Mouse (Mus musculus) stomach, embryonic 15.5 days (tissue): ENCODE data around the gene Cactin. TPM values are rescaled to one million over a fixed set of nuclear protein-coding genes. Genes with fewer than 3 reads are reported as not detected.

ENCODE experiments used
- ATAC-seq: fragments of 200-750 bp; cut with Nextera tagmentation; 2 replicates; pipeline ENCODE4 v1.8.0; 2017; ENCODE audit warnings: low read depth, moderate number of reproducible peaks, moderate TSS enrichment; ENCODE audit not compliant: insufficient read depth, low FRiP score
- H3K27ac ChIP-seq: fragments of 300-500 bp; sonication (generic); 2 replicates; pipeline ENCODE4 v1.5.1; 2015; ENCODE audit warnings: mild to moderate bottlenecking, inconsistent platforms
- H3K27me3 ChIP-seq: fragments of 300-500 bp; sonication (generic); replicated peaks from 2 replicates; pipeline ENCODE4 v1.6.1; 2015; ENCODE audit warnings: inconsistent platforms
- H3K36me3 ChIP-seq: fragments of 300-500 bp; sonication (generic); 2 replicates; pipeline ENCODE4 v1.6.1; 2015; ENCODE audit warnings: inconsistent platforms
- H3K4me1 ChIP-seq: fragments of 300-500 bp; sonication (generic); 2 replicates; pipeline ENCODE4 v1.6.1; 2015; ENCODE audit warnings: inconsistent platforms
- H3K4me2 ChIP-seq: fragments of 300-500 bp; sonication (generic); 2 replicates; pipeline ENCODE4 v1.6.1; 2015; ENCODE audit warnings: mild to moderate bottlenecking, inconsistent platforms
- H3K4me3 ChIP-seq: fragments of 300-500 bp; sonication (generic); replicated peaks from 2 replicates; pipeline ENCODE4 v1.5.1; 2015; ENCODE audit warnings: inconsistent platforms
- H3K9ac ChIP-seq: fragments of 300-500 bp; sonication (generic); 2 replicates; pipeline ENCODE4 v1.6.1; 2015; ENCODE audit warnings: inconsistent platforms
- H3K9me3 ChIP-seq: fragments of 300-500 bp; sonication (generic); 2 replicates; pipeline ENCODE4 v1.6.1; 2016; ENCODE audit warnings: inconsistent platforms
- WGBS: fragments of 180-500 bp; shearing (Covaris S2); methylation state at CpG from one replicate; pipeline ENCODE4 v1.1.7; 2015; 5-methylcytosine and 5-hydroxymethylcytosine counted together
- polyA plus RNA-seq: library from polyadenylated mRNA; unstranded; fragments of >200 nt; fragmentation: Nextera tagmentation; extraction: Ambion mirVana; gene quantifications from 2 replicates; pipeline ENCODE4 v1.2.1, GENCODE M21; 2015

Cactin gene
- polyA plus RNA-seq, 1 experiment from 2014 or later = 40.5 TPM

DNA sequence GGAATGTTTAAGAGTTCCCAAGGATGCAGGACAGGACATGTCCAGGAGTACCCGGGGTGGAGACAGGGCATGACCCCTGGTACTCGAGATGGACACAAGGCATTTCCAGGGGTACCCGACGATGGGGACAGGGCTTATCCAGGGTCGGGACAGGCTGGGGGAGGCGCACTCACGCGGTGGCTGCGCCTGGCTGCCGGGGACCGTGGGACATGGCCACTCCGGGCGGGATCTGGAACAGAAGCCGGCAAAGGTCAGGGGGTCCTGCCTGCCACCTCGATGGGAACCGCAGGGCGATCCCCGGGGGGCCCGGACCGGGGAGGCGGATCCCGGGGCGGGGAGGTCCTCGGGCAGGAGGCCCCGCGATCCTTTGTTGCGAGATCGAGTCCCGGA lies 29.1 kb downstream of the Cactin start:
- H3K9me3 ChIP-seq = no peaks in the 10 kb centered on the region
- peak overlapping the region; percentile 81 for H3K4me3 ChIP-seq
- peaks cover 38% of the 10 kb centered on the region for H3K4me1 ChIP-seq
- under 1% methylated on average over 29 of the region's 29 CpGs for WGBS
- no peak; the same call in 1 of the 2 replicates for ATAC-seq
- H3K4me2 ChIP-seq = peak overlapping the region; percentile 77
- peaks cover 16% of the 10 kb centered on the region for H3K36me3 ChIP-seq
- no peaks in the 10 kb centered on the region for H3K27me3 ChIP-seq
- peak overlapping the region; percentile 76 for H3K27ac ChIP-seq
- peak overlapping the region; percentile 66 for H3K9ac ChIP-seq

DNA sequence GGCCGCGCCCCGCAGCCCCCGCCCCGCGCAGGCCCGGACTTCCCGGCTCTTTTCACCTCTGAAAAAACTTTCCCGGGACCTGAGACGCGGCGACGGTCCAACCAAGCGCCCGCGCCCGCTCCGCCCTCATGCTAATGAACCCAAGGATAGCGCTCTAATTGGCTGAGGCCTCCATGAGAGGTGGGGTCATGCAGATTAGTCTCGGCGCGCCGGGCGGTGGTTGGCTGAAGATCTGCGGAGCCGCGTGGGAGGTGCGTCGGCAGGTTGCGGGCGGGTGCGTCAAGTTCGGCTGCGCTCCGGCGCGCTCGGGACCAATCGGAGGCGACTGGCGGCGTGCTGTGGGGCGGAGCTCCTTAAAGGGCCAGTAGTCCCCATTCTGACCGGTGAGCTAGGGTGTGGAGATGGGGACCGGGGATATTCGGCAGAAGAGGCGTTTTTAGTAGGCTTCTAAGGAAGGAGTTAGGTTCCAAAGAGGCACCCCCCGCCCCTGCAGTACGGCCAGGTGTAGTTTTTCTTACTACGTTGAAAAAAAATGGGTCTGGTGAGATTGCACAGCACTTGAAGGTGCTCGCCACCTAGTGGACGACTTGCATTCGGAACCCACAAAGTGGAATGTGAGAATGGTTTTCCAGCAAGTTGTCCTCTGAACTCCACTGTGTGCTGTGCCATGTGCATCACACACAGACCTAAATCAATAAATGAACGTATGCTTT lies 29.6 kb downstream of the Cactin start, which contains the start of gene Hmg20b:
Gene Hmg20b, minus strand, starts transcription at position 130 of the 713 bp plus-strand sequence.
- Histone ChIP-seq H3K36me3 (peaks cover 16% of the 10 kb centered on the region), H3K9ac (peak within 1 kb of the TSS; percentile 66), H3K4me3 (peak within 1 kb of the TSS; percentile 81), H3K9me3 (no peaks in the 10 kb centered on the region), H3K27ac (peak within 1 kb of the TSS; percentile 83), H3K27me3 (no peaks in the 10 kb centered on the region), H3K4me1 (peaks cover 38% of the 10 kb centered on the region), H3K4me2 (peak within 1 kb of the TSS; percentile 77)
- under 1% methylated on average over 54 of the region's 54 CpGs for WGBS
- peak; percentile 93 for ATAC-seq

DNA sequence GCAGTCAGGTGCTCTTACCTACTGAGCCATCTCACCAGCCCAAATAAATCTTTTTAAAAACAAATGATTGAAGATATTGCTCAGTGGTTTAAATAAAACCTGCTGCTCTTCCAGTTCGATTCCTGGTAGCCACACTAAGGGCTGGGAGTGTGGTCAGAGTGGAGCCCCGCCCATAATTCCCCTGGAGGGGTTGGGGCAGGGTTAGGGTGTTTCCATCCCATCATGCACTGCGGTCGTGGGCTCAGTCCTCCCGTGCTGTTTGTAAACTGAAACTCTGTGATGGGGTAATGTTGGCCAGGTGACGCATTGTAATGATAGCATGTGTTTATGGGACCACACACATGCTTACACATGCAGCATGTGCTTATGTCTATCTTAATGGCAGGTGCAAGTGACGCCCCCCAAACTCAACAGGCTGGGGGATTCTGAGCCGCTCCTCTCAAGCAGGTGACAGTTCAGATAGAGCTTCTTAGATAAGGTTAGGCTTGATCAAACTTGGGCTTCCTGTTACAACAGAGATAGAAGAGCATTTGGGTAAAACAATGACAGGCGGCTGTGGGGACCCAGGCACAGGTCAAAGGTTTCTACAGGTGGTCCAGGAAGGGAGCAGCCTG lies 30.9 kb downstream of the Cactin start:
- Histone ChIP-seq H3K9ac (no peak overlapping the region), H3K4me2 (peak overlapping the region; percentile 24; the same call in 1 of the 2 replicates), H3K4me3 (no peak overlapping the region), H3K27me3 (no peaks in the 10 kb centered on the region), H3K9me3 (no peaks in the 10 kb centered on the region), H3K27ac (no peak overlapping the region), H3K4me1 (peaks cover 35% of the 10 kb centered on the region), H3K36me3 (peaks cover 16% of the 10 kb centered on the region; the same call in 1 of the 2 replicates)
- ATAC-seq = no peak
- WGBS = 18% methylated on average over 9 of the region's 9 CpGs

GRCm38 (mm10) chr10:81354738-81355477 lies 34.0 kb downstream of the Cactin start:
- H3K27me3 ChIP-seq = no peaks in the 10 kb centered on the region
- no peaks in the 10 kb centered on the region for H3K36me3 ChIP-seq
- H3K27ac ChIP-seq = no peak overlapping the region
- H3K4me2 ChIP-seq = no peak overlapping the region
- no peak for ATAC-seq
- H3K9me3 ChIP-seq = no peaks in the 10 kb centered on the region
- H3K4me1 ChIP-seq = peaks cover 31% of the 10 kb centered on the region
- H3K4me3 ChIP-seq = no peak overlapping the region
- no peak overlapping the region for H3K9ac ChIP-seq
- 72% methylated on average over 9 of the region's 9 CpGs for WGBS

GRCm38 (mm10) chr10:81355533-81355932 lies 34.6 kb downstream of the Cactin start:
- H3K36me3 ChIP-seq = no peaks in the 10 kb centered on the region
- H3K4me1 ChIP-seq = peaks cover 31% of the 10 kb centered on the region
- 79% methylated on average over 4 of the region's 4 CpGs for WGBS
- no peaks in the 10 kb centered on the region for H3K9me3 ChIP-seq
- no peak overlapping the region for H3K9ac ChIP-seq
- H3K4me3 ChIP-seq = no peak overlapping the region
- ATAC-seq = no peak
- no peak overlapping the region for H3K27ac ChIP-seq
- H3K27me3 ChIP-seq = no peaks in the 10 kb centered on the region
- no peak overlapping the region for H3K4me2 ChIP-seq

DNA sequence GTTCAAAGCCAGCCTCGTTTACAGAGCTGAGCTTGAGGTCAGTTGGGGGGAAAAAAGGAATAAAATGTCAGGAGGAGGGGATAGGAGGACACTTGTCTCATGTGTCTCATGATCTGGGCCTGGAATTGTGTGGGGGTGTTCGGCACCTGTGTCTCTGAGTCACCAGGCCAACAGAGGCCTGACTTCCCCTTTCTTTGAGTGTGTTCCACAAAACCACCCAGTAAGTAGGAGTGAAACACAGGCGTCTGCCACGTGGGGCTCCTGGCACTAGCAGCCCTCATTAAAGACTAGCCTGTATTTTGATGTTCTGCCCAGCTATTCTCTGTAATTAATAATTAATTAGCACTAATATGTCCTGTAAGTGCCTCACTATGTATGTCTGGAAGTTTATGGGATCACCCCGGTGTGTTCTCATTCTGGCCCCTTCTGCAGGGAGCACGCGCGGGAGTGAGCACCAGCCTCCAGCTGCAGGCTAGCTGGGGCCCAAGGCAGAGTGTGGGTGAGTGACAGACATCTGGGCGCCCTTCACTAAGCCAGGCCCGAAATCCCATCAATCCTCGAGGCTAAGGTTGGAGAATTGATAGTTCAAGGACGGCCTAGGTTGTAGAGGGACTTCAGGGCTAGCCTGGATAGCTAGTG lies 35.6 kb downstream of the Cactin start:
- ATAC-seq = no peak
- H3K4me2 ChIP-seq = peak overlapping the region; percentile 99
- no peaks in the 10 kb centered on the region for H3K9me3 ChIP-seq
- peak overlapping the region; percentile 83; the same call in 1 of the 2 replicates for H3K4me3 ChIP-seq
- H3K4me1 ChIP-seq = peaks cover 28% of the 10 kb centered on the region
- no peaks in the 10 kb centered on the region for H3K27me3 ChIP-seq
- no peaks in the 10 kb centered on the region for H3K36me3 ChIP-seq
- 50% methylated on average over 12 of the region's 12 CpGs for WGBS
- H3K9ac ChIP-seq = no peak overlapping the region
- no peak overlapping the region for H3K27ac ChIP-seq

- peaks cover 23% of the 10 kb centered on the region for H3K4me1 ChIP-seq
- H3K9me3 ChIP-seq = no peaks in the 10 kb centered on the region
- H3K27me3 ChIP-seq = no peaks in the 10 kb centered on the region
- H3K36me3 ChIP-seq = no peaks in the 10 kb centered on the region
- H3K9ac ChIP-seq = peak within 1 kb of the TSS; percentile 76
- H3K27ac ChIP-seq = 0 out of 2 replicates have a peak within 1 kb of the TSS, but pooled peaks have one; percentile 23
- peak within 1 kb of the TSS; percentile 99 for H3K4me2 ChIP-seq
- peak; percentile 87 for ATAC-seq
- peak within 1 kb of the TSS; percentile 83 for H3K4me3 ChIP-seq
- WGBS = 2% methylated on average over 79 of the region's 79 CpGs
Observed at GRCm38 (mm10) chr10:81356991-81357844, 36.3 kb downstream of the Cactin start, which contains the start of gene Mfsd12. Mfsd12 (plus strand) TSS chr10:81357491.

GRCm38 (mm10) chr10:81358209-81358608 lies 37.3 kb downstream of the Cactin start:
- Histone ChIP-seq H3K9me3 (no peaks in the 10 kb centered on the region), H3K27me3 (no peaks in the 10 kb centered on the region; the same call in 1 of the 2 replicates), H3K4me1 (peaks cover 32% of the 10 kb centered on the region), H3K9ac (peak overlapping the region; percentile 76; the same call in 1 of the 2 replicates), H3K4me3 (peak overlapping the region; percentile 83), H3K4me2 (peak overlapping the region; percentile 99), H3K27ac (0 out of 2 replicates have a peak overlapping the region, but pooled peaks have one; percentile 23), H3K36me3 (no peaks in the 10 kb centered on the region)
- 32% methylated on average over 4 of the region's 4 CpGs for WGBS
- ATAC-seq = no peak

GRCm38 (mm10) chr10:81358841-81359240 lies 37.9 kb downstream of the Cactin start:
- Histone ChIP-seq H3K9me3 (no peaks in the 10 kb centered on the region), H3K4me1 (peaks cover 38% of the 10 kb centered on the region), H3K27me3 (no peaks in the 10 kb centered on the region; the same call in 1 of the 2 replicates), H3K27ac (0 out of 2 replicates have a peak overlapping the region, but pooled peaks have one; percentile 23), H3K4me2 (peak overlapping the region; percentile 99), H3K9ac (no peak overlapping the region; the same call in 1 of the 2 replicates), H3K36me3 (no peaks in the 10 kb centered on the region), H3K4me3 (no peak overlapping the region; the same call in 1 of the 2 replicates)
- 58% methylated on average over 1 of the region's 1 CpGs for WGBS
- ATAC-seq = no peak

DNA sequence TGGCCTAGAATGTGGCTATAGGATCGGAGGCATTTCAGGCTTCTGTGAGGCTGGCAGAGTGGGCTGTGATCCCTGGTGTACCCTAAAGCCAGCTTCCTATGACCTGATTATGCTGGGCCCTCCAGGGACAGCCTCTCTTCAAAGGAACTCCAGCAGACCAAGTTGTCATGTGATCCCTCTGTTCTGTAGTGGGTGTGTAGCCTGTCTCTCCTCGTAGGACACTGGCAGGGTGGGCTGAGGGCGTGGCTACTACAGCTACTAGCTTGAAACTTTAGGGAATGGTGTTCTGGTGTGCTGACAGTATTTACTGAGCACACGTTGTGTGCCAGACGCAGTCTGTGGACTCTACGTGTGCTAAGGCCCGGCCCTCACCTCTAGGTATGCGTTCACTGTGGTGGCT lies 39.8 kb downstream of the Cactin start:
- no peak for ATAC-seq
- Histone ChIP-seq H3K4me3 (no peak overlapping the region), H3K27ac (no peak overlapping the region), H3K9me3 (no peaks in the 10 kb centered on the region), H3K27me3 (no peaks in the 10 kb centered on the region; the same call in 1 of the 2 replicates), H3K9ac (no peak overlapping the region), H3K4me1 (peaks cover 57% of the 10 kb centered on the region), H3K36me3 (no peaks in the 10 kb centered on the region), H3K4me2 (no peak overlapping the region)
- 55% methylated on average over 8 of the region's 8 CpGs for WGBS
